Mouse (Mus musculus): Measurements from ENCODE around the gene Evi2. TPM values are rescaled to one million over a fixed set of nuclear protein-coding genes. Genes with fewer than 3 reads are reported as not detected.

Evi2 gene
- total RNA-seq (2014; rRNA removed; ENCODE audit: low replicate concordance) (not detected in 2 replicates), polyA plus RNA-seq (2015; fragmentation: Nextera tagmentation; extraction: Ambion mirVana) (0.14 and 0.19 TPM in 2 replicates)

DNA sequence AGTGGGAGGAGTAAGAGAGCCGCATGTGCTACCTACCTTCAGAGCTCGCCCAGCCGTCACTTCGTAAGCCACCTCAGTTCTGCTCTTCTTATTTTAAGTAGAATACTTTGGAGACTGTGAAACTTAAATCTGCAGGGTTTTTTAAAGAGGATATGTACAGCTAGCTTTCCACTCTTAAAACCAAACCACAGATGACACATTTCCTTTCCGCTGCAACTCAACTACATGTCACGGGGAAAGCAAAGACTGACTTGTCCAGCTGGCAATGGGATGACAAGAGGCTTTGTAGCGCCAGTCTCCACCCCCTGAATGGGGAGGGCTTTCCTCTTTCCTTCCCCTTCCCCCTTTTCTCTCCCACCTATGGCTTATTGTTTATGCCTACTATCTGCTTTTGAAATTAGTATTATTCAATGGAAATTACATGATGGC, at the start of gene Evi2, which contains the start of gene Evi2a:
Evi2 (minus strand) TSS at position 257 of the 429 bp plus-strand sequence.
Evi2a (minus strand) TSS at position 277 of the 429 bp plus-strand sequence.
- 85% methylated on average over 7 of the region's 7 CpGs for WGBS
- Histone ChIP-seq H3K27ac (ENCODE audit: low read depth) (no peak within 1 kb of the TSS), H3K4me2 (ENCODE audit: low read depth, low read length) (no peak within 1 kb of the TSS), H3K27me3 (ENCODE audit: control insufficient read depth, insufficient read depth, low read length) (no peaks in the 10 kb centered on the region), H3K36me3 (replicated peaks; ENCODE audit: control insufficient read depth, insufficient read depth, low read length) (peaks cover 9% of the 10 kb centered on the region; the same call in 1 of the 2 replicates), H3K4me1 (ENCODE audit: control insufficient read depth, insufficient read depth) (peaks cover 23% of the 10 kb centered on the region), H3K9ac (replicated peaks; ENCODE audit: low read depth, low read length) (no peak within 1 kb of the TSS), H3K4me3 (ENCODE audit: low read depth, low read length) (no peak within 1 kb of the TSS), H3K9me3 (replicated peaks; ENCODE audit: control insufficient read depth, low read length) (no peaks in the 10 kb centered on the region)
- DNase-seq (ENCODE audit: low spot score) = peak; percentile 19
- ATAC-seq (ENCODE audit: insufficient read depth, low read depth) = no peak
- TF ChIP-seq EP300 (IDR thresholded peaks at IDR 0.05; ENCODE audit: low read depth) (no peak), CTCF (IDR thresholded peaks at IDR 0.05; ENCODE audit: low read depth) (no peak)

DNA sequence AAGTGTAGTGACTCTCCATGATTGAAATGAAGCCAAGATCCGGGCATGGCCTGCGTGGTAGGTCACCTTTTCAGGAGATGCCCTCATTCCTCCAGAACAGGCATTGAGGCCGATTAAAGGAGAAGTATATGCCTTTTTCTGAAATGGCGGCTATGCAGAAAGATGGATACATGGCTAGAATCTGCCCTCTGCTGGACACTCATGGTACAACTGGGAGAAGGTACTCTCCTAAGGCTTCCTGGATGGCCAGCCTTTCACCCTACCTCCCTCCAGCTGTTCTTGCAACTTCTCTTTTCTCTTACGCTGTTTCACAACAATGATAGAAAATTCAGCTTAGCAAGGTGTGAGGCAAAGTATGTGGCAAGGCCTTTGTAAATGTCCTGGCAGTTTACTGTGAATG, 47.4 kb upstream of the Evi2 start:
- H3K9me3 ChIP-seq (replicated peaks; ENCODE audit: control insufficient read depth, low read length) = no peaks in the 10 kb centered on the region
- no peak overlapping the region for H3K9ac ChIP-seq (replicated peaks; ENCODE audit: low read depth, low read length)
- H3K27ac ChIP-seq (ENCODE audit: low read depth) = no peak overlapping the region
- H3K4me3 ChIP-seq (ENCODE audit: low read depth, low read length) = no peak overlapping the region
- H3K27me3 ChIP-seq (ENCODE audit: control insufficient read depth, insufficient read depth, low read length) = no peaks in the 10 kb centered on the region
- H3K4me1 ChIP-seq (ENCODE audit: control insufficient read depth, insufficient read depth) = no peaks in the 10 kb centered on the region
- ATAC-seq (ENCODE audit: insufficient read depth, low read depth) (peak; percentile 62; the same call in 1 of the 2 replicates), DNase-seq (ENCODE audit: low spot score) (peak; percentile 67)
- H3K36me3 ChIP-seq (replicated peaks; ENCODE audit: control insufficient read depth, insufficient read depth, low read length) = peaks cover 28% of the 10 kb centered on the region
- WGBS = 45% methylated on average over 5 of the region's 5 CpGs
- TF ChIP-seq CTCF (IDR thresholded peaks at IDR 0.05; ENCODE audit: low read depth) = peak; percentile 76
- TF ChIP-seq EP300 (IDR thresholded peaks at IDR 0.05; ENCODE audit: low read depth) = no peak
- no peak overlapping the region for H3K4me2 ChIP-seq (ENCODE audit: low read depth, low read length)

- no peak; the same call in 1 of the 2 replicates for ATAC-seq (ENCODE audit: insufficient read depth, low read depth)
- no peak overlapping the region for H3K4me3 ChIP-seq (ENCODE audit: low read depth, low read length)
- H3K36me3 ChIP-seq (replicated peaks; ENCODE audit: control insufficient read depth, insufficient read depth, low read length) = peaks cover 37% of the 10 kb centered on the region
- H3K9me3 ChIP-seq (replicated peaks; ENCODE audit: control insufficient read depth, low read length) = no peaks in the 10 kb centered on the region
- no peak overlapping the region for H3K9ac ChIP-seq (replicated peaks; ENCODE audit: low read depth, low read length)
- no peaks in the 10 kb centered on the region for H3K4me1 ChIP-seq (ENCODE audit: control insufficient read depth, insufficient read depth)
- H3K27ac ChIP-seq (ENCODE audit: low read depth) = no peak overlapping the region
- H3K4me2 ChIP-seq (ENCODE audit: low read depth, low read length) = no peak overlapping the region
- WGBS = 60% methylated on average over 14 of the region's 14 CpGs
- DNase-seq (ENCODE audit: low spot score) = no peak
- no peak for TF ChIP-seq EP300 (IDR thresholded peaks at IDR 0.05; ENCODE audit: low read depth)
- H3K27me3 ChIP-seq (ENCODE audit: control insufficient read depth, insufficient read depth, low read length) = no peaks in the 10 kb centered on the region
Observed at GRCm38 (mm10) chr11:79575383-79576073, 45.1 kb upstream of the Evi2 start.

DNA sequence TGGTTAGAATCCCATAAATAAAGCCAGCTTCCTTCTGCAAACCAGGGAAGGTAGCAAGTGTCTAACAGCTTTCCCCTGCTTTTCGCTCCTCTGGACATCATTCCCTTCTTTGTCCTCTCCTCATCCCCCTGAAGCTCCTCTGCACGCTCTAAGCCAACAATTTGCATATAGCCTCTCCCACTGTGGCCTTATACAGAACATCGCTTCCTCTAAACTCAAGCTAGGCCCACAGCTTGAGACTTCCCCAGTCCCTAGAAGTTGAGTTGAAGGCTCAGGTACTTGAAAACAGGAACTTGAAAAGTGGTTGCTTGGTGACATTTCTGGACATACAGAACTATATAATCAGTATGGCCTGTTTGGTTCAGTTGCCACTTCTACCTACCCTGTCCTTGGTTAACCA, 43.4 kb upstream of the Evi2 start:
- Histone ChIP-seq H3K4me3 (ENCODE audit: low read depth, low read length) (no peak overlapping the region), H3K27ac (ENCODE audit: low read depth) (no peak overlapping the region), H3K9me3 (replicated peaks; ENCODE audit: control insufficient read depth, low read length) (no peaks in the 10 kb centered on the region), H3K4me1 (ENCODE audit: control insufficient read depth, insufficient read depth) (no peaks in the 10 kb centered on the region), H3K27me3 (ENCODE audit: control insufficient read depth, insufficient read depth, low read length) (no peaks in the 10 kb centered on the region), H3K4me2 (ENCODE audit: low read depth, low read length) (no peak overlapping the region), H3K9ac (replicated peaks; ENCODE audit: low read depth, low read length) (no peak overlapping the region), H3K36me3 (replicated peaks; ENCODE audit: control insufficient read depth, insufficient read depth, low read length) (peaks cover 44% of the 10 kb centered on the region)
- TF ChIP-seq EP300 (IDR thresholded peaks at IDR 0.05; ENCODE audit: low read depth) = no peak
- no peak for TF ChIP-seq CTCF (IDR thresholded peaks at IDR 0.05; ENCODE audit: low read depth)
- DNase-seq (ENCODE audit: low spot score) (no peak), ATAC-seq (ENCODE audit: insufficient read depth, low read depth) (no peak)
- 85% methylated on average over 3 of the region's 3 CpGs for WGBS

DNA sequence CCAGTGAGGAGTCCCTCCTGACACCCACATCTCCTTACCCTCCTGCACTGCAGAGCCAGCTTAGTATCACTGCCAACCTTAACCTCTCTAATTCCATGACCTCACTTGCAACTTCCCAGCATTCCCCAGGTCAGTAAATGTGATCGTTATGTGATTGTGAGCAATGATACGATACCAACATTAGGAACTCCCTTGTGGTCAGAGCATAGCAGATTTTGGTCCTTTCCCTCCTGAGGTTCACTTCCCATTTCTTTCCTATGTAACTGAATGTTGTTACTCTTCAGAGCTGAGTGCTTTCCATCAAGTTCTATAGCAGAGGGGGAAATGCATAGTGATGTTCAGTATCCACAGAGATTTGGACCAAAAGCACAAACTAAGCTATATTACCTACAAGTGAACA, 39.9 kb upstream of the Evi2 start:
- Histone ChIP-seq H3K9ac (replicated peaks; ENCODE audit: low read depth, low read length) (no peak overlapping the region), H3K36me3 (replicated peaks; ENCODE audit: control insufficient read depth, insufficient read depth, low read length) (peaks cover 62% of the 10 kb centered on the region)
- 84% methylated on average over 2 of the region's 2 CpGs for WGBS

More for the DNA sequence above, 39.9 kb upstream of the Evi2 start:
- TF ChIP-seq EP300 (IDR thresholded peaks at IDR 0.05; ENCODE audit: low read depth) = no peak
- no peak for TF ChIP-seq CTCF (IDR thresholded peaks at IDR 0.05; ENCODE audit: low read depth)
- Histone ChIP-seq H3K27me3 (ENCODE audit: control insufficient read depth, insufficient read depth, low read length) (no peaks in the 10 kb centered on the region), H3K4me3 (ENCODE audit: low read depth, low read length) (no peak overlapping the region), H3K4me1 (ENCODE audit: control insufficient read depth, insufficient read depth) (no peaks in the 10 kb centered on the region), H3K27ac (ENCODE audit: low read depth) (no peak overlapping the region), H3K9me3 (replicated peaks; ENCODE audit: control insufficient read depth, low read length) (no peaks in the 10 kb centered on the region), H3K4me2 (ENCODE audit: low read depth, low read length) (no peak overlapping the region)
- no peak for ATAC-seq (ENCODE audit: insufficient read depth, low read depth)
- DNase-seq (ENCODE audit: low spot score) = no peak

Data from heart, postnatal 0 days (tissue).